Mouse (Mus musculus) spleen, postnatal 36 days (tissue): ENCODE results near the gene Brpf1.
A peak's percentile ranks its signal among the peaks of the same experiment; 100 is the strongest.
"Not testable (repeated sequence)": the region's sequence is repeated elsewhere in the genome, so short reads cannot be mapped to it uniquely, and the experiment has no call there.

Experiments
- DNase-seq, 2 experiments: peaks; one replicate each; pipeline ENCODE4 v3.0.0; 2022; ENCODE audit warnings: low spot score in 2 of 2, mixed read lengths in 1 of 2

Brpf1 gene

GRCm38 (mm10) chr6:113306322-113306985, 483 bp upstream of the Brpf1 start:
- peak; percentile 100 for DNase-seq

- peak; percentile 51 to 65 for DNase-seq
Measured at GRCm38 (mm10) chr6:113307481-113308121, 664 bp downstream of the Brpf1 start.

GRCm38 (mm10) chr6:113308141-113308540, 1.2 kb downstream of the Brpf1 start:
- DNase-seq, result peak; percentile 31 to 46

- no peak for DNase-seq
Measured at GRCm38 (mm10) chr6:113315972-113316371, 9.0 kb downstream of the Brpf1 start.

- DNase-seq, result peak; percentile 99
Measured at GRCm38 (mm10) chr6:113326533-113327315, 19.8 kb downstream of the Brpf1 start, which contains the start of gene Ogg1. Gene Ogg1 (plus strand): TSS chr6:113326972.

- no peak for DNase-seq
Measured at GRCm38 (mm10) chr6:113329396-113329795, 22.5 kb downstream of the Brpf1 start.

- peak; percentile 65 to 66 for DNase-seq
Measured at GRCm38 (mm10) chr6:113330547-113330946, 23.6 kb downstream of the Brpf1 start.

- DNase-seq, result no peak
Measured at GRCm38 (mm10) chr6:113331721-113332120, 24.8 kb downstream of the Brpf1 start.

GRCm38 (mm10) chr6:113332734-113333133, 25.8 kb downstream of the Brpf1 start:
- not testable (repeated sequence) for DNase-seq

- DNase-seq, result no peak
Measured at GRCm38 (mm10) chr6:113333137-113333950, 26.4 kb downstream of the Brpf1 start.

- no peak for DNase-seq
Measured at GRCm38 (mm10) chr6:113334216-113334615, 27.3 kb downstream of the Brpf1 start.

GRCm38 (mm10) chr6:113336852-113337620, 30.1 kb downstream of the Brpf1 start:
- DNase-seq, result no peak

GRCm38 (mm10) chr6:113341574-113341973, 34.6 kb downstream of the Brpf1 start:
- DNase-seq, result no peak

GRCm38 (mm10) chr6:113342297-113342696, 35.4 kb downstream of the Brpf1 start:
- no peak for DNase-seq

GRCm38 (mm10) chr6:113343177-113344092, 36.5 kb downstream of the Brpf1 start, which contains the start of gene Camk1:
Gene Camk1 (minus strand): TSS chr6:113343984.
- peak; percentile 49 to 51 for DNase-seq

- DNase-seq, result peak in 1 of 2 experiments; percentile 32
Measured at GRCm38 (mm10) chr6:113344321-113344720, 37.4 kb downstream of the Brpf1 start.

GRCm38 (mm10) chr6:113346897-113347296, 40.0 kb downstream of the Brpf1 start:
- no peak for DNase-seq

GRCm38 (mm10) chr6:113350538-113350937, 43.6 kb downstream of the Brpf1 start:
- DNase-seq, result no peak

- DNase-seq, result no peak
Measured at GRCm38 (mm10) chr6:113351161-113351560, 44.2 kb downstream of the Brpf1 start.

GRCm38 (mm10) chr6:113351653-113352052, 44.7 kb downstream of the Brpf1 start:
- no peak for DNase-seq
